Mouse (Mus musculus): ENCODE data around the gene Zscan2. TPM values are rescaled to one million over a fixed set of nuclear protein-coding genes. Genes with fewer than 3 reads are reported as not detected.

Zscan2 gene
- total RNA-seq, 2 experiments from 2014 or later, result 11.5 to 15.5 TPM

GRCm38 (mm10) chr7:80866514-80867147, 5.9 kb downstream of the Zscan2 start:
- DNase-seq (ENCODE audit: low spot score in 2 of 2), result no peak
- intact Hi-C loops (cut with DNase I), result loop anchor here (10.0 kb wide), 1 partner anchor 478 kb away; the partner anchor contains the start of gene Rps17

- DNase-seq (ENCODE audit: low spot score in 2 of 2), result no peak
- intact Hi-C loops (cut with DNase I), result loop anchor here (10.0 kb wide), 1 partner anchor 476 kb away; the partner anchor contains the start of gene Rps17
Observed at GRCm38 (mm10) chr7:80868686-80869085, 8.0 kb downstream of the Zscan2 start.

- intact Hi-C loops (cut with DNase I), result no loop called here
- no peak for DNase-seq (ENCODE audit: low spot score in 2 of 2)
Observed at GRCm38 (mm10) chr7:80873038-80873437, 12.3 kb downstream of the Zscan2 start.

- intact Hi-C loops (cut with DNase I), result no loop called here
- no peak for DNase-seq (ENCODE audit: low spot score in 2 of 2)
Observed at GRCm38 (mm10) chr7:80873631-80874030, 12.9 kb downstream of the Zscan2 start.

GRCm38 (mm10) chr7:80875727-80876126, 15.0 kb downstream of the Zscan2 start:
- no peak for DNase-seq (ENCODE audit: low spot score in 2 of 2)
- intact Hi-C loops (cut with DNase I), result no loop called here

- peak; percentile 69 to 85 for DNase-seq (ENCODE audit: low spot score in 2 of 2)
- intact Hi-C loops (cut with DNase I), result loop anchor here (10.0 kb wide), 1 partner anchor 272 kb away; no protein-coding TSS in a partner anchor
Observed at GRCm38 (mm10) chr7:80882830-80883505, 22.2 kb downstream of the Zscan2 start.

- intact Hi-C loops (cut with DNase I), result loop anchor here (10.0 kb wide), 1 partner anchor 269 kb away; no protein-coding TSS in a partner anchor
Observed at GRCm38 (mm10) chr7:80885666-80886065, 24.9 kb downstream of the Zscan2 start.

GRCm38 (mm10) chr7:80888595-80888994, 27.9 kb downstream of the Zscan2 start:
- intact Hi-C loops (cut with DNase I), result loop anchor here (10.0 kb wide), 1 partner anchor 266 kb away; no protein-coding TSS in a partner anchor

More at GRCm38 (mm10) chr7:80885666-80886065, 24.9 kb downstream of the Zscan2 start:
- DNase-seq (ENCODE audit: low spot score in 2 of 2), result no peak

GRCm38 (mm10) chr7:80889021-80889511, 28.3 kb downstream of the Zscan2 start:
- intact Hi-C loops (cut with DNase I), result loop anchor here (10.0 kb wide), 1 partner anchor 266 kb away; no protein-coding TSS in a partner anchor
- peak in 1 of 2 experiments; percentile 64 for DNase-seq (ENCODE audit: low spot score in 2 of 2)

More at GRCm38 (mm10) chr7:80888595-80888994, 27.9 kb downstream of the Zscan2 start:
- no peak for DNase-seq (ENCODE audit: low spot score in 2 of 2)

GRCm38 (mm10) chr7:80889841-80890241, 29.1 kb downstream of the Zscan2 start:
- DNase-seq (ENCODE audit: low spot score in 2 of 2), result no peak
- intact Hi-C loops (cut with DNase I), result loop anchor here (10.0 kb wide), 1 partner anchor 265 kb away; no protein-coding TSS in a partner anchor

- no peak for DNase-seq (ENCODE audit: low spot score in 2 of 2)
- intact Hi-C loops (cut with DNase I), result no loop called here
Observed at GRCm38 (mm10) chr7:80893086-80893752, 32.5 kb downstream of the Zscan2 start.

GRCm38 (mm10) chr7:80893753-80894129, 33.0 kb downstream of the Zscan2 start:
- intact Hi-C loops (cut with DNase I), result no loop called here
- no peak for DNase-seq (ENCODE audit: low spot score in 2 of 2)

GRCm38 (mm10) chr7:80894196-80894595, 33.5 kb downstream of the Zscan2 start:
- intact Hi-C loops (cut with DNase I), result no loop called here
- peak in 1 of 2 experiments; percentile 42 for DNase-seq (ENCODE audit: low spot score in 2 of 2)

GRCm38 (mm10) chr7:80894815-80895519, 34.2 kb downstream of the Zscan2 start:
- DNase-seq (ENCODE audit: low spot score in 2 of 2), result no peak
- intact Hi-C loops (cut with DNase I), result no loop called here

GRCm38 (mm10) chr7:80897134-80897533, 36.4 kb downstream of the Zscan2 start:
- intact Hi-C loops (cut with DNase I), result no loop called here
- peak in 1 of 2 experiments; percentile 58 for DNase-seq (ENCODE audit: low spot score in 2 of 2)

GRCm38 (mm10) chr7:80897721-80898120, 37.0 kb downstream of the Zscan2 start:
- intact Hi-C loops (cut with DNase I), result no loop called here
- DNase-seq (ENCODE audit: low spot score in 2 of 2), result no peak

- DNase-seq (ENCODE audit: low spot score in 2 of 2), result peak; percentile 94
- intact Hi-C loops (cut with DNase I), result no loop called here
Observed at GRCm38 (mm10) chr7:80900944-80901501, 40.3 kb downstream of the Zscan2 start, which contains the start of gene Wdr73. TSS of gene Wdr73 (minus strand) at chr7:80901269.

- DNase-seq (ENCODE audit: low spot score in 2 of 2), result no peak
- intact Hi-C loops (cut with DNase I), result no loop called here
Observed at GRCm38 (mm10) chr7:80901541-80902274, 41.0 kb downstream of the Zscan2 start.
